Mouse (Mus musculus) cerebellum, adult 2 months (tissue): ENCODE data around the gene Tubg2.

Experiments used
- CTCF ChIP-seq: fragments of 200-500 bp; IDR thresholded peaks from 2 replicates; pipeline ENCODE4 v1.5.1; 2011; ENCODE audit warnings: low read depth, mild to moderate bottlenecking, control low read depth, low read length, moderate library complexity, borderline replicate concordance; ENCODE audit not compliant: insufficient read depth
- POLR2A ChIP-seq: fragments of 200-500 bp; IDR thresholded peaks from 2 replicates; pipeline ENCODE4 v1.6.1; 2011; ENCODE audit warnings: low read length, control low read depth, borderline replicate concordance; ENCODE audit not compliant: insufficient read depth

DNA sequence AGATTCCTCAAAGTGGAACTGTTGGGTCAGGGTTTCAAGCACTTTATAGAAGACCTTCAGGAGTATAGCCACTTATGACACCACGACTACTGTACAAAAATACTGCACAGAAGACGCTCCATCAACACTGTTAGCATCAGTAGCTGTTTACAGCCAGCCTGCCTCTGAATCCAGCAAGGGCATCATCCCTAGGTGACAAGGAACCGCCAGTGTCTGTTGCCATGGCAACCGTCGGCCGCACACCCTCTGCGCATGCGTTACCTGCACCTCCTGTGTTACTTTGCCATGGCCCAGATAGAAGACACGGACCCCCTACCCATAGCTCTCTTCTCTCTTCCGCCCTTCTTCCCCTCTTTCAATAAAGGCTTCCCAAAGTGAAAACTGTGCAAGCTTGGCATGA lies 9.3 kb upstream of the Tubg2 start:
- TF ChIP-seq CTCF = no peak
- TF ChIP-seq POLR2A = no peak
